Comparison of ENCODE assay signal across 9 mouse cellular contexts in the genomic region with DNA sequence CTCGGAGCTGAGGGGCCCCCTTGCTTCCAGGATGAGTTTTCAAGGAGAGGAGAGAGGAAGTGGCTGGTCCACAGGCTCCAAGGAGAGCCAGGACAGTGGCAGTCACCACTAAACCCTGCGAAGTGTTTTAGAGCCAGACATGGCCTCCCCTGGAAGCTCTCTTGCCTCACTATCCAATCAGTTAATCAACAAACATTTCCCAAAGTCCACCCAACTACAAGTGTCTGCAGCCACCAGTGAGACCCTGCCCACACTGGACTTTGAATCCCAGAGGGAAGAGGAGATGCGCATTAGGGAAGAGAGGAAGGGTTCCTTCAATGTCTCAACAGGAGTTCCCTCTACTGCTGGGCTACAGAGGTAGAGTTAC. TPM values are rescaled to one million over a fixed set of nuclear protein-coding genes. Genes with fewer than 3 reads are reported as not detected.
DNase-seq lines count a peak whose midpoint lies in the region; ATAC-seq and TF ChIP-seq lines count a peak whose summit lies in the region.
"Had no signal": no experiment of that assay in that cellular context is flagged by ENCODE, and none has a peak within 500 bp of the region (broad histone marks: within the 10 kb centered on the region; RNA-seq: fewer than 3 reads in every experiment).

No protein-coding gene starts in this region.

- DNase-seq in heart, postnatal 14 days, result no peak
- peak; percentile 44 for DNase-seq in hindbrain, embryonic 11.5 days (ENCODE audit: low spot score)
- DNase-seq in liver, postnatal 0 days, result no peak
- no peak for DNase-seq in right cerebral cortex, postnatal 10 days (ENCODE audit: low spot score in 2 of 2)
- DNase-seq in adrenal gland, postnatal 14 days, result no peak
- no peak for DNase-seq in retina, embryonic 14.5 days (ENCODE audit: low spot score)

- TF ChIP-seq CTCF in ES-Bruce4 (IDR thresholded peaks at IDR 0.05; ENCODE audit: low read depth, low read length), result no peak
- no peak for TF ChIP-seq CTCF in liver, postnatal 0 days (IDR thresholded peaks at IDR 0.05; ENCODE audit: low read depth)

- TF ChIP-seq EP300 in ES-Bruce4 (IDR thresholded peaks at IDR 0.05; ENCODE audit: insufficient read depth, low read depth, low read length), result no peak
- TF ChIP-seq EP300 in liver, postnatal 0 days (IDR thresholded peaks at IDR 0.05; ENCODE audit: low read depth), result no peak

- peak overlapping the region; percentile 90 for H3K4me2 ChIP-seq in heart, embryonic 12.5 days
- H3K4me2 ChIP-seq in hindbrain, embryonic 11.5 days (replicated peaks; ENCODE audit: low read depth, low read length), result peak overlapping the region; percentile 84
- H3K4me2 ChIP-seq in liver, postnatal 0 days (ENCODE audit: low read depth, low read length), result peak overlapping the region; percentile 89

- peaks cover 14% of the 10 kb centered on the region for H3K27me3 ChIP-seq in heart, embryonic 12.5 days (replicated peaks)
- H3K27me3 ChIP-seq in ES-Bruce4 (ENCODE audit: control insufficient read depth, insufficient read depth, low read length, poor library complexity, severe bottlenecking), result no peaks in the 10 kb centered on the region
- 0 out of 2 replicates have a peak, but pooled peaks cover 3% of the 10 kb centered on the region for H3K27me3 ChIP-seq in hindbrain, embryonic 11.5 days (ENCODE audit: control insufficient read depth, insufficient read depth, low read length)
- H3K27me3 ChIP-seq in liver, postnatal 0 days (ENCODE audit: insufficient read depth, low read length), result peaks cover 9% of the 10 kb centered on the region; the same call in 1 of the 2 replicates

- 0 out of 2 replicates have a peak, but pooled peaks have one; percentile 22 for ATAC-seq in heart, embryonic 12.5 days (ENCODE audit: insufficient number of reproducible peaks, low FRiP score)
- no peak for ATAC-seq in hindbrain, embryonic 11.5 days (ENCODE audit: low FRiP score)
- ATAC-seq in liver, postnatal 0 days, result no peak

- H3K4me3 ChIP-seq in heart, embryonic 12.5 days, result peak overlapping the region; percentile 89
- H3K4me3 ChIP-seq in ES-Bruce4 (ENCODE audit: low read depth, low read length), result peak overlapping the region; percentile 65
- peak overlapping the region; percentile 78 for H3K4me3 ChIP-seq in hindbrain, embryonic 11.5 days (ENCODE audit: low read depth, low read length)
- H3K4me3 ChIP-seq in liver, postnatal 0 days (ENCODE audit: low read depth, low read length), result peak overlapping the region; percentile 80
- H3K4me3 ChIP-seq: myocyte had no signal

- TF ChIP-seq POLR2A in ES-Bruce4 (IDR thresholded peaks at IDR 0.05; ENCODE audit: insufficient read depth, low read length), result no peak

- H3K9me3 ChIP-seq in heart, embryonic 12.5 days (replicated peaks), result peaks cover 7% of the 10 kb centered on the region
- H3K9me3 ChIP-seq in ES-Bruce4 (replicated peaks; ENCODE audit: control insufficient read depth, insufficient read depth, low read length, poor library complexity, severe bottlenecking), result peaks cover 4% of the 10 kb centered on the region; the same call in 1 of the 2 replicates
- no peaks in the 10 kb centered on the region for H3K9me3 ChIP-seq in hindbrain, embryonic 11.5 days (ENCODE audit: control insufficient read depth, low read length)
- H3K9me3 ChIP-seq in liver, postnatal 0 days (ENCODE audit: low read length), result no peaks in the 10 kb centered on the region

- peaks cover 9% of the 10 kb centered on the region for H3K4me1 ChIP-seq in heart, embryonic 12.5 days (replicated peaks)
- peaks cover 6% of the 10 kb centered on the region for H3K4me1 ChIP-seq in ES-Bruce4 (ENCODE audit: control insufficient read depth, insufficient read depth, low read length)
- H3K4me1 ChIP-seq in hindbrain, embryonic 11.5 days (replicated peaks; ENCODE audit: control insufficient read depth, insufficient read depth, low read length), result no peaks in the 10 kb centered on the region
- peaks cover 9% of the 10 kb centered on the region for H3K4me1 ChIP-seq in liver, postnatal 0 days (ENCODE audit: insufficient read depth)

- 16% methylated on average over 3 of the region's 3 CpGs for WGBS in heart, embryonic 12.5 days
- 34% methylated on average over 3 of the region's 3 CpGs for WGBS in hindbrain, embryonic 11.5 days
- WGBS in liver, postnatal 0 days (ENCODE audit: insufficient replicate concordance), result 19% methylated on average over 3 of the region's 3 CpGs

- peaks cover 5% of the 10 kb centered on the region for H3K36me3 ChIP-seq in heart, embryonic 12.5 days
- H3K36me3 ChIP-seq in ES-Bruce4 (ENCODE audit: control insufficient read depth, insufficient read depth, low read length, poor library complexity, severe bottlenecking), result no peaks in the 10 kb centered on the region
- H3K36me3 ChIP-seq in hindbrain, embryonic 11.5 days (ENCODE audit: control insufficient read depth, insufficient read depth, low read length), result no peaks in the 10 kb centered on the region
- no peaks in the 10 kb centered on the region for H3K36me3 ChIP-seq in liver, postnatal 0 days (replicated peaks; ENCODE audit: insufficient read depth, low read length)

- H3K9ac ChIP-seq in heart, embryonic 12.5 days, result peak overlapping the region; percentile 90
- peak overlapping the region; percentile 97 for H3K9ac ChIP-seq in ES-Bruce4 (ENCODE audit: low read depth, poor library complexity, severe bottlenecking)
- H3K9ac ChIP-seq in hindbrain, embryonic 11.5 days (ENCODE audit: low read depth, low read length), result peak overlapping the region; percentile 83
- H3K9ac ChIP-seq in liver, postnatal 0 days (replicated peaks), result peak overlapping the region; percentile 75

- no peak overlapping the region for H3K27ac ChIP-seq in heart, embryonic 12.5 days (ENCODE audit: poor library complexity, severe bottlenecking)
- no peak overlapping the region for H3K27ac ChIP-seq in ES-Bruce4 (ENCODE audit: insufficient read depth, low read length)
- H3K27ac ChIP-seq in hindbrain, embryonic 11.5 days (ENCODE audit: low read depth, low read length), result 0 out of 2 replicates have a peak overlapping the region, but pooled peaks have one; percentile 63
- H3K27ac ChIP-seq in liver, postnatal 0 days (ENCODE audit: low read depth), result no peak overlapping the region

- intact Hi-C loops in heart, postnatal 14 days (cut with DNase I), result loop anchor here (10.0 kb wide), 1 partner anchor 229 kb away; a partner anchor contains a TSS

RNA-seq across cellular contexts. Expression of a gene that starts 0.8 kb away (rescaled TPM):
- 5.0 and 5.2 TPM in 2 replicates for polyA plus RNA-seq in heart, embryonic 12.5 days (2016; fragmentation: Nextera tagmentation; extraction: Ambion mirVana)
- 1 to 10 TPM; 4.9 to 5.9 TPM for total RNA-seq in heart, postnatal 14 days (2021)
- 18.7 and 20.5 TPM in 2 replicates for polyA plus RNA-seq in ES-Bruce4 (2011; ENCODE audit: insufficient read depth, insufficient read length, low read depth, missing spikeins)
- polyA plus RNA-seq in hindbrain, embryonic 11.5 days (2014; fragmentation: Nextera tagmentation; extraction: Ambion mirVana), result 6.0 and 6.4 TPM in 2 replicates
- 1.8 and 2.3 TPM in 2 replicates for polyA plus RNA-seq in liver, postnatal 0 days (2015; fragmentation: Nextera tagmentation; extraction: Ambion mirVana)
- 7.6 and 9.2 TPM in 2 replicates for total RNA-seq in adrenal gland, postnatal 14 days (2021)
